Mouse (Mus musculus): ENCODE measurements around the gene Acsm4. TPM values are rescaled to one million over a fixed set of nuclear protein-coding genes. Genes with fewer than 3 reads are reported as not detected.

The Acsm4 gene
- polyA plus RNA-seq, 1 experiment, result not detected

DNA sequence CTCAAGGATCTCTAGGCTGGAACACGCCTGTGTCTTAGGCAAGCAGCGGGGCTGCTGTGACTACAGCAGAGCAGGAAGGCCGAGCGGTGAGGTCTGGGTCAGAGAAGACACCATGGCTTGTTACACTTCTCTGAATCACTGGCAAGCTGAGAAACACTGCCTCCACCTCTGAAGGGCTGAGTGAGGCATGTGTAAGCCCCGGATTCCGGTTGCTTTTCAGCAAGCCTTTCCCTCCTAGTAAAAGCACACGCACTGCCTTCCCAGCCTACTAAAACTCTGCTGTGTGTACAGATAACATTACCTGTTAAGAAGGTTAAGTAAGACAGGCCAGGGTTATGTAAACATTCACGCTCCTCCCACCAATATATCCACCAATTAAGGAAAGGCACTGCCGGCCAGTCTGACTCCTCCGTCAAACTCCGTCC lies 70.7 kb downstream of the Acsm4 start, which contains the start of gene Acsm3:
Gene Acsm3, plus strand, starts transcription at position 397 of the 425 bp plus-strand sequence.
- no peak within 1 kb of the TSS for H3K4me3 ChIP-seq (ENCODE audit: control insufficient read depth, low read depth, low read length)
- H3K27me3 ChIP-seq (ENCODE audit: control insufficient read depth, insufficient read depth, low read length), result no peaks in the 10 kb centered on the region
- no peaks in the 10 kb centered on the region for H3K36me3 ChIP-seq (ENCODE audit: control insufficient read depth, insufficient read depth, low read length)
- H3K4me1 ChIP-seq (ENCODE audit: control insufficient read depth, insufficient read depth, low read length), result no peaks in the 10 kb centered on the region; the same call in 1 of the 2 replicates
- no peak within 1 kb of the TSS for H3K27ac ChIP-seq (ENCODE audit: control insufficient read depth, insufficient read depth, low read depth, low read length)
- TF ChIP-seq POLR2A (IDR thresholded peaks at IDR 0.05; ENCODE audit: control insufficient read depth, low read depth, low read length) (no peak), CTCF (IDR thresholded peaks at IDR 0.05; ENCODE audit: control insufficient read depth, insufficient read depth, insufficient replicate concordance, low read depth, low read length) (no peak)

GRCm38 (mm10) chr7:119762166-119762697 lies 72.4 kb downstream of the Acsm4 start:
- H3K27me3 ChIP-seq (ENCODE audit: control insufficient read depth, insufficient read depth, low read length), result no peaks in the 10 kb centered on the region
- TF ChIP-seq CTCF (IDR thresholded peaks at IDR 0.05; ENCODE audit: control insufficient read depth, insufficient read depth, insufficient replicate concordance, low read depth, low read length), result no peak
- no peak for TF ChIP-seq POLR2A (IDR thresholded peaks at IDR 0.05; ENCODE audit: control insufficient read depth, low read depth, low read length)
- no peak overlapping the region for H3K4me3 ChIP-seq (ENCODE audit: control insufficient read depth, low read depth, low read length)
- H3K36me3 ChIP-seq (ENCODE audit: control insufficient read depth, insufficient read depth, low read length), result no peaks in the 10 kb centered on the region
- no peak overlapping the region for H3K27ac ChIP-seq (ENCODE audit: control insufficient read depth, insufficient read depth, low read depth, low read length)
- H3K4me1 ChIP-seq (ENCODE audit: control insufficient read depth, insufficient read depth, low read length), result no peaks in the 10 kb centered on the region; the same call in 1 of the 2 replicates

Other genes starting within 250 kb of the Acsm4 start
- gene Gp2, start 230.7 kb upstream of the Acsm4 start, polyA plus RNA-seq (2012; rRNA removed), result 0.06 TPM in 1 of 2 replicates, not detected in the other
- 0.07 TPM in 2 replicates for gene Umod, start 210.7 kb upstream of the Acsm4 start, polyA plus RNA-seq (2012; rRNA removed)
- 0.22 and 0.25 TPM in 2 replicates for gene Acsm5, start 170.6 kb upstream of the Acsm4 start, polyA plus RNA-seq (2012; rRNA removed)
- gene Pdilt, start 166.5 kb upstream of the Acsm4 start, polyA plus RNA-seq (2012; rRNA removed), result 114 and 155 TPM in 2 replicates
- 0.02 TPM in 1 of 2 replicates, not detected in the other for gene Acsm2, start 135.7 kb upstream of the Acsm4 start, polyA plus RNA-seq (2012; rRNA removed)
- not detected in 2 replicates for gene Acsm1, start 83.0 kb upstream of the Acsm4 start, polyA plus RNA-seq (2012; rRNA removed)
- 9.1 and 12.4 TPM in 2 replicates for gene Thumpd1, start 30.8 kb downstream of the Acsm4 start, polyA plus RNA-seq (2012; rRNA removed)
- 0.42 and 1.8 TPM in 2 replicates for gene Acsm3, start 70.9 kb downstream of the Acsm4 start, polyA plus RNA-seq (2012; rRNA removed)
- gene Rexo5, start 104.0 kb downstream of the Acsm4 start, polyA plus RNA-seq (2012; rRNA removed), result 51.7 and 58.3 TPM in 2 replicates
- 2.1 and 3.1 TPM in 2 replicates for gene Eri2, start 104.0 kb downstream of the Acsm4 start, polyA plus RNA-seq (2012; rRNA removed)
- gene Lyrm1, start 205.8 kb downstream of the Acsm4 start, polyA plus RNA-seq (2012; rRNA removed), result 27.0 and 31.4 TPM in 2 replicates
- 66.1 and 70.0 TPM in 2 replicates for gene Dcun1d3, start 206.3 kb downstream of the Acsm4 start, polyA plus RNA-seq (2012; rRNA removed)